Mouse (Mus musculus): ENCODE results near the gene Gabpa.

The Gabpa gene

DNA sequence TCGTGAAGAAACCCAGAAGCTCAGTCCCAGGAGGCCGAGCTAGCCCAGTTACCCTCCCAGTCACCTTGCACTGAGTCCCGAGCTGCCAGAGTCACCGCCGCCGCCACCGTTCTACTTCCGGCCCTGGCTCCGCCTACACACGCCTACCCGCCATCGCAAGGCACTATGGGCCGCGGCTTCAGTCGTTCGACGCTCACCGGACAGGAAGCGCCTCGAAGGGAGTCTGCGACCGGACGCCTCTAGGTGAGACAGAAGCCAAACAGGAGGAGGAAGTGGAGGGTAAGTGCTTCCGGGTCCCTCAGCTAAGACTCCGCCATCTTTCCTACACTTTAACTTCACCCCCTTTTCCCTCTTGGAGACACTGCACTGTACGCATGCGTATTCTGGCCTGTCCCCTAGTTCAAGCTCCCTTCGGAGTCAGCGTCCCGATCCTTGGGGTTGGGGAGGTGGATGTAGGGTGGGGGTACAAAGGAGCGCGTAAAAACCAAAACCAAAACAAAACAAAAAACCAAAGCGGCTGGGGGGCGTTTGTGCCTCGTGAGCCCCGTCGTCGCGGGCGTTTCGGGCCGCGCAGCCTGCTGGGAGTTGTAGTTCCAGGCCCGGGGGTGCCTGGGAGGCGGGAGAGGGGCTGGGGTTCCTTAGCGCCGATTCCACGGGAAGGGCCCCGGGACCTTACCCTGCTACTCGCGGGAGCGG is at the start of gene Gabpa:
Gabpa (plus strand) TSS at position 181 of the 696 bp plus-strand sequence.
- peak; percentile 96 for DNase-seq (ENCODE audit: low spot score)

DNA sequence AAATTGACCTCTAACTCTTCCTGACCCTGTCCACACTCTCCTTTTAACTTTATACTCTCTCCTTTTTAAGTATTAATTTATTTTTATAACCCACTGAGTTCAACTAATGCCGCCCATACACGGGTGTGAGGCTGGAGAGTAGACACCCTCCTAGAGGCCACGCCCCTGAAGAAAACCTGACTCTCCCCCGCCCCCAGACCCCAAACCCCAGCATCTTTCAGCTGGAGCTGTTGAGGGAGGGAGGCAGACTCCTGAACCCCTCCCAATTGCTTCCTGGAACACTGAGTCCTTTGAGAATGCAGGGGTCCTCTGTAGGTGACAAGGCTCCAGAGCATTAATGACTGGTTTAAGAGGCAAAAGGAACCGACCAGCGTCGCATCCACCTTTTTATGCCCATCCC is 49.8 kb upstream of the Gabpa start:
- no peak for DNase-seq (ENCODE audit: low spot score)

- no peak for DNase-seq (ENCODE audit: low spot score)
Measured at GRCm38 (mm10) chr16:84790595-84791165, 44.0 kb upstream of the Gabpa start.

DNA sequence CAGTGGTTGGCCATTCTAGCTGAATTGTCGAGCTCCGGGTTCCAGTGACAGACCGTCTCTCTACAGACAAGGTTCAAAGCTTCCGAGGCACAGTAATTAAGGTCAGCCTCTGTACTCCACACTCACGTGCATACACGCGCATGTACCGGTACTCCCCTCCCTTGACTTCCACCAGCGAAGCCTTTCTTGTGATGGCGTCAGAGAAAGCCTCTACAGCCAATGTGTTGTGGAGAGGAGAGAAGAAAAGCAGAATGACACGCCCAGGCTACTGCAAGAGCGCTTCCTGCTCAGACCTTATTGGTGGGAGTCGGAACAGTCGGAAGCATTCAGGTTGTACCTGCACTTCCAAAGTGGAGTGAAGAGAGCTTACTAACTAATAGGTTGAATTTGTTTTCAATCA is 41.3 kb upstream of the Gabpa start:
- no peak for DNase-seq (ENCODE audit: low spot score)

DNA sequence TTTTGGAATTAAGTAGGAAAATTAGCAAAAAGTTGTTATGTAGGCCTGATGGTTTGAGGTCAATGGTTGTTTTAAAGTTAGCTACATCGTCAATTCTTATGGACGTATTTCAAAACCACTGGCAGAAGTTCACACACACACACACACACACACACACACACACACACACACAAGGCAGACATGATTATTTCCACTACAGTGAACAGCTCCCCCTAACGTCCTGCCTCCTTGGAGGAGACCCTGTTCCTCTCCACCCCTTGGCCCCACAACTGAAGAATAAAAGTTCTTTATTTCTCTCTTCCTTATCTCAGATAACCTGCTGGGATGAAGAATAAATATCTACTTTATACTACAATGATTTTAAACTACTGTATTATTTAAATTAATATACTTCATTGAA is 39.4 kb upstream of the Gabpa start:
- no peak for DNase-seq (ENCODE audit: low spot score)

DNA sequence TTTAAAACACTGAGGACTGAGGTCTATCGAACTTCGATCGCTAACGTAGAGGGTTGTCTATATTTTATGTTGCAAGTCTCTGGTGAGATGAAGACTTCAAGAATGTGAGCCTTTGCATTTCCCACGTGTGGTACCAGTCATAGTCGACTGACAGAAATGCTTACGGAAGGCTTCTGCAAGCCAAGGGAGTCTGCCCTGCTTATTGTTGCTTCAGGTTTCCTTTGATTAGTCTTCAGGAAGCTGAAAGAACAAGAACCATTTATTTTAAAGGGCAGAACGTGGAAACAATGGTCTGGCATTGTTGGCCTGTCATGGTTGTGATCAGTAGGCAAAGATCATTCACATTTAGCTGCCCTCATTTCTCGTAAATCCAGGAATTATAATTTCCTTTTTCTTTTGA is 38.0 kb upstream of the Gabpa start:
- DNase-seq (ENCODE audit: low spot score), result no peak

- no peak for DNase-seq (ENCODE audit: low spot score)
Measured at GRCm38 (mm10) chr16:84800038-84800437, 34.7 kb upstream of the Gabpa start.

DNA sequence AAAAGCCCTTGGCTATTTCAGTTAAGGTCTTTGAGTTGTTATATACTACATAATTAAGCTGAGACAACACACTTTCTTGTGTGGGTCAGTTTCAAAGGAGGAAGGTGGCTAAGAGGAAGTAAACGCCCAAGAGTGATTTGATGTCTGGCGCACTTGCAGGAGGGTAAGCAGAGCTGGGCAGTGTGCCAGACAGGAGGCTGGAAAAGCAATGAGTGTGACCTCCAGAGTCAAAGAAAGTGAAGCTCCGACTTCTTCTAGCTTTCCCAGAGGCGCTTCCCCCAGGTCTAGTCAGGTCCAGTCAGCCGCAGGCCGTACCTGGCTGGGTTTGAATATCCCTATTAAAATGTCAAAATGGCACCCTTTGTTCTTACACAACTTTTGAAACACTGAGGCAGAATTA is 32.5 kb upstream of the Gabpa start:
- DNase-seq (ENCODE audit: low spot score), result no peak

DNA sequence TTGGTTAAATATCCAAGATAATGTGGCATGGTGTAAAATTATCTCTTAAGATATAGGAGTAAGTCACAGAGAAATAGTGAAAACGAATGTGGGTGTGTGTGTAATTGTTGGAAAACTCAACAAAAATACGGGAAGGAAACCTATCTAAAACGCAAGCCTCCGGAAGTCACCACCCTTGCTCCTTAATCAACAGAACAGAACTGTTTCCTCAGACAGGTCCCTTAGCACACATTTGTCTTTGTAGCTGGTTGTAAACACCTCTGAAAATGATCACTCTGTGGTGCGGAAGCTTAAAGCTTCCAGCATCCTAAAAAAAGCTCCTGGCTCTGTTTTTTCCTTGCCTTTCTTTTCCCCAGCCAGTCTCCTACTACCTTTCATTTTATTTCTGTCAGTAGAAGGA is 29.9 kb upstream of the Gabpa start:
- no peak for DNase-seq (ENCODE audit: low spot score)

DNA sequence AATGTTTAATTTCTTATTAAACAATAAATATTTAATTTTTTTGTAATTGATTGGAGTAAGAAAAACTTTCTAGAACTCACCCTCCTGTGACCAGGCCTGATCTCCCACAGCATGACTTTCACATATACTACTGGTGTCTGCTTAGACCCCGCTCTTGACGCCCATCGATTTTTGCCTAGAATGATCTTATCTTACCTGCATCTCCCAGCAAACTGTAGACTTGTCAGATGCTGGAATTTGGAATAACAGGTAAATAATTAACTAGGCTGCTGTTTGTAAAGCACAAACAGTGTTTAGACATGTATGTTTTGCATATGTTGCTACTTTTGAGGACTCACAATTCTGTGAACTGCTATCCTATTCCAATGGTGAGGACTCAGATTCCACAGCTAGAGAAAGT is 28.6 kb upstream of the Gabpa start:
- DNase-seq (ENCODE audit: low spot score), result no peak

DNA sequence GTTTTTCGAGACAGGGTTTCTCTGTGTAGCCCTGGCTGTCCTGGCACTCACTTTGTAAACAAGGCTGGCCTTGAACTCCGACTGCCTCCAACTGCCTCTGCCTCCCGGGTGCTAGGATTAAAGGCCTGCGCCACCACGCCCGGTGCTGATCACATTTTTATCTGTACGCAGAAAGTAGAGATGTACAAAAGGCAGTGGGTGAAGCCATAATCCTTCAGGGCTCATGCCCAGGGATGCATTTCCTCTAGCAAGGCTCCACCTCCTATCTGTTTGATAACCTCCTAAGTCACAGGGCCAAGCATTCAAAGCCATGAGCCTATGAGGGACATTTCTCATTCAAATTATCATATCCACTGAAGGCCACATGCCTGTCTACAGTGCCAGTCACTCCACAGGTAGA is 26.9 kb upstream of the Gabpa start:
- no peak for DNase-seq (ENCODE audit: low spot score)

- no peak for DNase-seq (ENCODE audit: low spot score)
Measured at GRCm38 (mm10) chr16:84810254-84810653, 24.5 kb upstream of the Gabpa start.

DNA sequence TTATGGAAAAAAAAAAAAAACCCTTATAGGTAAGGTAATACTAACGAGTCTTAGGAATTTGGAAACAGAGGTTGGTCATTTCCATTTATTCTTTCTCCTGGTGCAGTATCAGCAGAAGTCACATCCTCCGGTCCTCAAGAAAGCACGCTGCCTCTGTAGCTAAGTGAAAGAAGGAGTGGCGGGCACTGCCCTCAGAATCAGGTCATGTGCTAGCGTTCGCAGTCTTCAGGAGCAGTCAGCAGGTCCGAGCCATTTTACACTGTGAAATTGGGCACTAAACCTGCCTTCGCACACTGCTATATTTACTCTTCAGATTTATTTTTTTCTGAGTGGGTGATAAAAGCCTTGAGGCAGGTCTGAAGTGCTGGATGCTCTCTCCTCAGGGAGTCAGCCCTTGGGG is 20.9 kb upstream of the Gabpa start:
- no peak for DNase-seq (ENCODE audit: low spot score)

GRCm38 (mm10) chr16:84814511-84814910 is 20.2 kb upstream of the Gabpa start:
- no peak for DNase-seq (ENCODE audit: low spot score)

DNA sequence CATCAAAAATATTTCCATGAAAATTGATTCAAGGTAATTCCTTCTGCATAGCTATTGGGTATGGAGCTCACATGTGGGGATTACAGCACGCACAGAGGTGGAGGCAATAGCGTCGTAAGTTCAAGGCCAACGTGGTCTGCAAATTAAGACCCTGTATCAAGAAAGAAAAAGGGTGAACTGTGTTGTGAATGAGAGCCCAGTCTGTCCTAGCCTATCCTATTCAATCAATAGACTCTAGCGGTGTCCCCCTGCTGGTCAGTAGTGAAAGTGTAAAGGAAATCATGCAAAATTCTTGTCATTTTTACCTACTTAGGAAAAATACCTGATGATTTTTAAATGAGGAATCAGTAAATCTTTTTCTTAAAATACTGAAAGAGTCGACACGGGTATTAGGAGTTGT is 17.3 kb upstream of the Gabpa start:
- DNase-seq (ENCODE audit: low spot score), result peak; percentile 73

GRCm38 (mm10) chr16:84825009-84825408 is 9.7 kb upstream of the Gabpa start:
- no peak for DNase-seq (ENCODE audit: low spot score)

GRCm38 (mm10) chr16:84831696-84832095 is 3.0 kb upstream of the Gabpa start:
- DNase-seq (ENCODE audit: low spot score), result no peak

- DNase-seq (ENCODE audit: low spot score), result no peak
Measured at GRCm38 (mm10) chr16:84832736-84833135, 2.0 kb upstream of the Gabpa start.

GRCm38 (mm10) chr16:84834344-84834743 is 381 bp upstream of the Gabpa start:
- DNase-seq (ENCODE audit: low spot score), result no peak

DNA sequence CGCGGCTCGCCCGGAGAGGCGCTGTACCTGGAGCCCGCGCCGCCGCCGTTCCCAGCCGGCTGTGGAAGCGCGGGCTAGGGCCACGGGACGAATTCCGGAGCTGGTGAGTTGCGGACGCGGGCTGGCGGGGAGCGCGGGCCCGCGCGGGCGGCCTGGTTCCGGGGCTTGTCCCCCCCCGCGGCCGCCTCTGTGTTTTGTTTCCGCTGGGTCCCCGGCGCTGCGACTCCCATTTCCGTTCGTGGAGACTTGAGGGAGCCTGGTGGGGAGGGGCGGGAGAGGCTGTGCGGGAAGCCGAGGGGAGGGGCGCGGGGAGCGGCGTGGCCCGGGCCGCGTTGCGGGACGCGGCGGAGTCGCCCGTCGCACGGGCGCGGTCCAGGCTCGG is 707 bp downstream of the Gabpa start, which contains the start of gene Atp5j:
Atp5j (minus strand) TSS at position 185 of the 382 bp plus-strand sequence.
- DNase-seq (ENCODE audit: low spot score), result peak; percentile 54

DNA sequence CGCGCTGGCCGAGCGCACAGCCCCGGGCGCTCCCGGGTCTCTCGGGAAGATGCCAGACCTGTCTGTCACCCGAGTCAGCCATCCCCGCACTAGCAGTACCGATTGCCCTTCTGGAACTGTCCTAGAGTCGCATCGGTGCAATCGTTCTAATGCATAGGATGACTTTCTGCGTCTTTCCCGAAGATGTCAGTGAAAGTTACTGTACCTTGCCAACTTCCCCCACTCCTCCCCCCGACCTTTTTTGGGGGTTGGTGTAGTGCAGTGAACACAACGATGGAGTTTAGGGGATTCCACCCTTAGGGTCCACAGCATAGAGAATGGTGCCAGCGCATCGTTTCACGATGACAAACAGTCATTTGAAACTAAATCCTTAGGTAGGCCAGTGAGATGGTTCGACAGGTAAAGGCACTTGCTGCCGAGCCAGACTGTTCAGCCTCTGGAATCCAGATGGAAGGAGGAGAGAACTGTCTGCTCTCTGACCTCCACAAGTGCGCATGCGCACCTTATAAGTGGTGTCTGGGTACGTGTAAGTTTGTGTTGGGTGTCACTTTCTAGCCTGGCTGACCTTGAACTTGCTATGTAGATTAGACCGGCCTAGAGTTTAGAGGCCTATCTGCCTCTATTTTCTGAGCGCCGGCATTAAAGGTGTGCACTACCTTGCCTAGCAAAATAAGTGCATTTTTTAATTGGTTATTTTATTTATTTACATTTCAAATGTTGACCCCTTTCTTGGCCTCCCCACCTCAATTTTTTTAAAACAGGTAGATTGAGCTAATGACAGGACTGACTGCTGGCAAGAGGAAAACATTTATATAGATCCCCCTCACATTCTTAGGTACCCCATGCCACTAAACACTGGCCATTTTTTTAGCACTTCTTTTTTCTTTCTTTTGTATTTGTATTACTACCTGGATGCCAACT is 1.4 kb downstream of the Gabpa start:
- peak; percentile 78 for DNase-seq (ENCODE audit: low spot score)

DNA sequence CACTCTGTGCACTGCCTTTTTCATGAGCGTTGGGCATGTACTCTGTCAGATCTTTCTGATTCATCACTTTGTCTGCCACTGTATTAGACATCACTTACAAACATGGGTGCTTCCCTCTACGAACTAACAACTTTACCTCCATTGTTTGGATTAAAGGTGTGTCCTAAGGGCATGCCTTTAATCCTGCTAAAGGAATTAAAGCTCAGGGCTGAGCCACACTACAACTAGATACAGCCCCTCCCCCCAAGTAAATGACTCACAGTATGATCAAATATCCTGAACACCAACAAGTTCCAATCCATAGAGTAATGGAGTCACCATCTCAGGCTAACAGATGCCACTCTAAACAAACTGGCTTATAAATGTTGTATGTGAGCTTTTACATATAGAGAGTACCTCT is 3.9 kb downstream of the Gabpa start:
- no peak for DNase-seq (ENCODE audit: low spot score)

DNA sequence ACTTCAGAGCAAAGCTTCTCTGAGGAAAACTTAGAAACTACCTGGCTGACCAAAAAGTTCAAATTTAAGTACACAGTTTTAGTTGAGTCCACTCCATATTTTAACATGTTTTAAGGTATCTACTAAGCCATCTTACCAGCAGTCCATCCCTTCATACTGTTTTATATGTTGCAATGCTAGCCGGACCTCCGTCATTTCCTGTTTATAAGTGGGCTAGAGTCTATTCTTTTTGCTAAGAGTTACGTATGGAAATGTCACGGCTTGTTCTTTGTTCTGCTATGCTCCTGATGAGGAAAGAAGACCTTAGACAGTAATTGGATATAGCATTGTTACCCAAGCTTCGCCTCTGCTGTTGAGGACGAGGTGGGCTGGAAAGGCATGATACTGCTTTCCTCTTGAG is 18.8 kb downstream of the Gabpa start:
- no peak for DNase-seq (ENCODE audit: low spot score)
